Mouse (Mus musculus): ENCODE results near the gene Ncaph2. TPM values are rescaled to one million over a fixed set of nuclear protein-coding genes. Genes with fewer than 3 reads are reported as not detected.

The Ncaph2 gene
- polyA plus RNA-seq, 1 experiment, result 182 TPM

GRCm38 (mm10) chr15:89363051-89363450 lies 7.5 kb downstream of the Ncaph2 start:
- no peak overlapping the region for H3K4me2 ChIP-seq (ENCODE audit: low read depth)
- H3K4me3 ChIP-seq, result no peak overlapping the region
- no peak overlapping the region for H3ac ChIP-seq (ENCODE audit: control insufficient read depth, insufficient read length)
- peaks cover 83% of the 10 kb centered on the region for H3K36me3 ChIP-seq (ENCODE audit: control insufficient read depth, insufficient read depth)
- H3K27me3 ChIP-seq (ENCODE audit: control insufficient read depth, insufficient read depth, insufficient read length), result no peaks in the 10 kb centered on the region
- TF ChIP-seq USF1 (IDR thresholded peaks at IDR 0.05; ENCODE audit: low read depth) (no peak), CEBPB (IDR thresholded peaks at IDR 0.05; ENCODE audit: insufficient read depth, poor library complexity, severe bottlenecking) (no peak)
- H3K79me2 ChIP-seq (ENCODE audit: control insufficient read depth, insufficient read depth), result peaks cover 39% of the 10 kb centered on the region

- H3K27me3 ChIP-seq (ENCODE audit: control insufficient read depth, insufficient read depth, insufficient read length), result no peaks in the 10 kb centered on the region
- H3K4me2 ChIP-seq (ENCODE audit: low read depth), result no peak overlapping the region
- H3ac ChIP-seq (ENCODE audit: control insufficient read depth, insufficient read length), result no peak overlapping the region
- no peak overlapping the region for H3K4me3 ChIP-seq
- peaks cover 18% of the 10 kb centered on the region for H3K79me2 ChIP-seq (ENCODE audit: control insufficient read depth, insufficient read depth)
- no peak for TF ChIP-seq CEBPB (IDR thresholded peaks at IDR 0.05; ENCODE audit: insufficient read depth, poor library complexity, severe bottlenecking)
- no peak for TF ChIP-seq POLR2A (IDR thresholded peaks at IDR 0.05; ENCODE audit: insufficient read length, low read depth)
- no peak for TF ChIP-seq MAX (IDR thresholded peaks at IDR 0.05; ENCODE audit: low read depth)
- TF ChIP-seq USF1 (IDR thresholded peaks at IDR 0.05; ENCODE audit: low read depth), result no peak
- no peak for TF ChIP-seq MYOG (IDR thresholded peaks at IDR 0.05; ENCODE audit: control insufficient read depth in 1 of 3, insufficient read depth in 1 of 3, insufficient read length in 2 of 3, low read depth in 2 of 3)
- H3K36me3 ChIP-seq (ENCODE audit: control insufficient read depth, insufficient read depth), result peaks cover 94% of the 10 kb centered on the region
These were observed 9.6 kb downstream of the Ncaph2 start for GRCm38 (mm10) chr15:89365141-89365551.

GRCm38 (mm10) chr15:89372068-89372467 lies 16.5 kb downstream of the Ncaph2 start:
- no peak overlapping the region for H3K4me3 ChIP-seq
- H3K4me2 ChIP-seq (ENCODE audit: low read depth), result no peak overlapping the region
- peaks cover 46% of the 10 kb centered on the region for H3K36me3 ChIP-seq (ENCODE audit: control insufficient read depth, insufficient read depth)
- H3ac ChIP-seq (ENCODE audit: control insufficient read depth, insufficient read length), result no peak overlapping the region
- H3K79me2 ChIP-seq (ENCODE audit: control insufficient read depth, insufficient read depth), result no peaks in the 10 kb centered on the region
- H3K27me3 ChIP-seq (ENCODE audit: control insufficient read depth, insufficient read depth, insufficient read length), result peaks cover 9% of the 10 kb centered on the region
- TF ChIP-seq USF1 (IDR thresholded peaks at IDR 0.05; ENCODE audit: low read depth) (no peak), CEBPB (IDR thresholded peaks at IDR 0.05; ENCODE audit: insufficient read depth, poor library complexity, severe bottlenecking) (no peak), MAX (IDR thresholded peaks at IDR 0.05; ENCODE audit: low read depth) (no peak), TCF12 (IDR thresholded peaks at IDR 0.05; ENCODE audit: insufficient read depth, poor library complexity, severe bottlenecking) (no peak), E2F4 (IDR thresholded peaks at IDR 0.05; ENCODE audit: insufficient read depth) (no peak), POLR2A (IDR thresholded peaks at IDR 0.05; ENCODE audit: insufficient read length, low read depth) (no peak), MYOD1 (IDR thresholded peaks at IDR 0.05; ENCODE audit: control insufficient read depth in 1 of 3, insufficient read length in 2 of 3, low read depth in 2 of 3) (no peak), MYOG (IDR thresholded peaks at IDR 0.05; ENCODE audit: control insufficient read depth in 1 of 3, insufficient read depth in 1 of 3, insufficient read length in 2 of 3, low read depth in 2 of 3) (no peak), REST (IDR thresholded peaks at IDR 0.05; ENCODE audit: insufficient read depth, insufficient read length) (no peak), POLR2AphosphoS2 (IDR thresholded peaks at IDR 0.05; ENCODE audit: insufficient read length, low read depth) (no peak)

GRCm38 (mm10) chr15:89372536-89372935 lies 17.0 kb downstream of the Ncaph2 start:
- no peaks in the 10 kb centered on the region for H3K79me2 ChIP-seq (ENCODE audit: control insufficient read depth, insufficient read depth)
- H3K36me3 ChIP-seq (ENCODE audit: control insufficient read depth, insufficient read depth), result peaks cover 42% of the 10 kb centered on the region
- peak overlapping the region; percentile 34 for H3ac ChIP-seq (ENCODE audit: control insufficient read depth, insufficient read length)
- H3K4me2 ChIP-seq (ENCODE audit: low read depth), result peak overlapping the region; percentile 83
- TF ChIP-seq POLR2AphosphoS2 (IDR thresholded peaks at IDR 0.05; ENCODE audit: insufficient read length, low read depth) (peak; percentile 31), SRF (IDR thresholded peaks at IDR 0.05; ENCODE audit: control insufficient read depth, insufficient read length, low read depth) (no peak)
- peaks cover 13% of the 10 kb centered on the region for H3K27me3 ChIP-seq (ENCODE audit: control insufficient read depth, insufficient read depth, insufficient read length)
- peak overlapping the region; percentile 44 for H3K4me3 ChIP-seq

GRCm38 (mm10) chr15:89373027-89373761 lies 17.7 kb downstream of the Ncaph2 start:
- peak overlapping the region; percentile 34 for H3ac ChIP-seq (ENCODE audit: control insufficient read depth, insufficient read length)
- H3K36me3 ChIP-seq (ENCODE audit: control insufficient read depth, insufficient read depth), result peaks cover 35% of the 10 kb centered on the region
- H3K4me3 ChIP-seq, result peak overlapping the region; percentile 44
- peaks cover 20% of the 10 kb centered on the region for H3K27me3 ChIP-seq (ENCODE audit: control insufficient read depth, insufficient read depth, insufficient read length)
- no peaks in the 10 kb centered on the region for H3K79me2 ChIP-seq (ENCODE audit: control insufficient read depth, insufficient read depth)
- TF ChIP-seq MAX (IDR thresholded peaks at IDR 0.05; ENCODE audit: low read depth), result no peak
- TF ChIP-seq USF1 (IDR thresholded peaks at IDR 0.05; ENCODE audit: low read depth), result no peak
- no peak for TF ChIP-seq SRF (IDR thresholded peaks at IDR 0.05; ENCODE audit: control insufficient read depth, insufficient read length, low read depth)
- TF ChIP-seq POLR2A (IDR thresholded peaks at IDR 0.05; ENCODE audit: insufficient read length, low read depth), result peak; percentile 52
- no peak for TF ChIP-seq TCF12 (IDR thresholded peaks at IDR 0.05; ENCODE audit: insufficient read depth, poor library complexity, severe bottlenecking)
- no peak for TF ChIP-seq CEBPB (IDR thresholded peaks at IDR 0.05; ENCODE audit: insufficient read depth, poor library complexity, severe bottlenecking)
- TF ChIP-seq MYOD1 (IDR thresholded peaks at IDR 0.05; ENCODE audit: control insufficient read depth in 1 of 3, insufficient read length in 2 of 3, low read depth in 2 of 3), result peak in 1 of 3 experiments; percentile 24
- peak in 1 of 3 experiments; percentile 51 for TF ChIP-seq MYOG (IDR thresholded peaks at IDR 0.05; ENCODE audit: control insufficient read depth in 1 of 3, insufficient read depth in 1 of 3, insufficient read length in 2 of 3, low read depth in 2 of 3)
- peak; percentile 97 for TF ChIP-seq POLR2AphosphoS2 (IDR thresholded peaks at IDR 0.05; ENCODE audit: insufficient read length, low read depth)
- peak overlapping the region; percentile 83 for H3K4me2 ChIP-seq (ENCODE audit: low read depth)
